Mouse (Mus musculus) thymus, adult 18-20 months (tissue): ENCODE measurements at regions not wholly inside any gene's neighbourhood (a gene's known extent, or its start where the extent isn't known, plus 50 kb on each side); places are given as distances from the start of the nearest gene placed in this dataset.
A peak's percentile ranks its signal among the peaks of the same experiment; 100 is the strongest.
"Not testable (repeated sequence)": the region's sequence is repeated elsewhere in the genome, so short reads cannot be mapped to it uniquely, and the experiment has no call there.

ENCODE experiments used
- DNase-seq, 2 experiments: peaks; one replicate each; pipeline ENCODE4 v3.0.0; 2022; ENCODE audit warnings: mixed read lengths in 2 of 2

GRCm38 (mm10) chrX:77307374-77307773 lies 203.4 kb upstream of the Tbl1x start:
- DNase-seq: no peak

- no peak for DNase-seq
Observed at GRCm38 (mm10) chrX:77314384-77314783, 196.4 kb upstream of the Tbl1x start.

DNA sequence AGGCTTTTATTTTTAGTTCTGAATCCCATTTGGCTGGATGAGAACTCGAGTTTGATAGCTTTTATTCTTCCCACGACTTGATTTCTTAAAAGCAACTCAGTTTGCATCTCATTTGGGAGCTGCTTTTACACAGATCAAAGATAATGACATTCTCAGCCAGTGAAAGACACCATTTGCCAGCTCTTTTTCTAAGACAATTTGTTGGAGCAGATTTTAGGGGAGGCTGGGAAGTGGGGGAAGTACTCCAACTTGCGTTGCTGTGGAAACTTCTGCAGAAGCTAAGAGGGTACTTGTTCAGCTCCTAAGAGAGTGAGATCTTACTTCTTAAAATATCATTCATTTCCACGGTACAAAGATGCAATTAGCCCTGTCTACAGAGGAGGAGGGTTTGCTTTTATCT lies 187.2 kb upstream of the Tbl1x start:
- no peak for DNase-seq

DNA sequence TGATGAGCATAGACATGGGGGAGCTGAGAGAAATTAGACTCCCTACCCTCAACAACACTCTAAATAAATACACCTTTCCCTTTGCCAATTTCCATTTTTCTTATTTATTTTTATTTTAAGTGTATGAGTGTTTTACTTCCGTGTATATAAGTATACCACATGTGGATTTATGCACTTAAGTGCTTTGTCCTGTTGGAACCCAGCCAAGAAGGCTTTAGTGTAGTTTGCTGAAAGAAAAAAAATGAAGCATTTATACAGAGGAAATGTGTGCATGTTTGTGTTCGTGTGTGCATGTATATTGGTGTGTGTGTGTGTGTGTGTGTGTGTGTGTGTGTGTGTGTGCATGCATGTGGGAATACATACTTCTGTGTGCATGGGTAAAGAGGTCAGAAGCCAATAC lies 157.6 kb upstream of the Tbl1x start:
- no peak for DNase-seq

- no peak for DNase-seq
Observed at GRCm38 (mm10) chrX:77360551-77360950, 150.3 kb upstream of the Tbl1x start.

DNA sequence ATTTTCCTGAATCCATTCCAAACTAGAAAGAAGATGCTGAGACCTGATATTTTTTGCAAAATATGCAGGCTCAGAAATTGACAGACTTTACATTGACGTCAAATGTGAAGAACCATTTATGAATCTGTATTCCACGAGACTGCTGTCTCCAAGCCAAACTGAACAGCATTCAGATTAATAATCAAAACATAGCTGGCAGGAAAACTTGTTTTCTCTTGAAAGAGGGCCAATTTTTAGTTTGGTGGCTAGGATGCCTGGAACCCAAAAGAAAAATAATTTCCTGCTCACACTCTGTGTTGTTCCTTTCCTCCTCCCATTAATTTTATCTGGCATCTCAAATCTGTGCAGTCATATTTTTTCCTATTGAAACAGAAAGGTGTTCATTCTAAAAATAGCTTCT lies 149.7 kb upstream of the Tbl1x start:
- DNase-seq: no peak

DNA sequence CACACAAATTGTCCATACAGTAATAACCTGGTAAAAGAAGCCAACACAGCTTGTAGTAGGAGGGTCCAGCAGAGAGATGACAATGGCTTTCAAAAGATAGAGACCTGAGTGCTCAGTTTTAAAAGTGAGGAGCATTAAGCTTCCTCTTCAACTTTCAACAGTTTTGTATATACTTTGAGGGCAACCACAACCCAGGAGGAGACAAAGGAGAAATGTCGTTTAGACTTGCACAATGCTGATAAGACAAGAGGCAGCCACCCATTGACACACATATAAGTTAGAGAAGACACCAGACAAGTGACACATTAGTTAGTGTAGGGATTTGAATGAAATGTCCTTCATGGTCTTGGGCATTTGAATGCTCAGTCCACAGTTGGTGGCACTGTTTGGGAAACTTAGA lies 147.2 kb upstream of the Tbl1x start:
- DNase-seq: no peak

DNA sequence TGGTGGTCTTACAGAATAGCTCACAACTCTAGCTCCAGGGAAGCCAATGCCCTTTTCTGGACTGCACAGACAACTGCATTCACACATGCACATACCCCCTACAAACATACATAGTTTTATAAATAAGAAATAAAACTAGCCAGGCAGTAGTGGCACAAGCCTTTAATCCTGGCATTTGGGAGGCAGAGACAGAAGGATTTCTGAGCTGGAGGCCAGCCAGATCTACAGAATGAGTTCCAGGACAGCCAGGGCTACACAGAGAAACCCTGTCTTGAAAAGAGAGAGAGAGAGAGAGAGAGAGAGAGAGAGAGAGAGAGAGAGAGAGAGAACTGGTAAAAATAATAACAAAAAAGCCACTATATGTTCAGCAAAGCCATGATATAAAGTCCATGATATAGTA lies 143.5 kb upstream of the Tbl1x start:
- no peak for DNase-seq

DNA sequence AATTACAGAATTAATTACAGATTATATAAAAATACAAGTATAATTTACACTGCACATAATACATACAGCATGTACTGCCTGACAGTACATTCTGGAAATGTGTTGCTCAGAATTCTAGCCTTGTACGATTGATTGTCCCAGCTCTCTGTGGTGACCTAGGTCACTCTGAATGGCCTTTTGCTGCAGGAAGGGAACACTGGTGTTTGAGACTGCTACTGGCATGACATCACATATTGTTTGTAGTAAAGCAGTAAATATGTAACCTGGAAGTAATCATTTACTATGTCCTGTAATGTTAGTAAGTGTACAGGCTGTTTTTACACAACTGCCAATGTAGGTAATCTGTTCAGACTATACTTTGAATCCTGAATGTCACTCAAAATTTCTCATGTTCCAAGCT lies 123.5 kb upstream of the Tbl1x start:
- DNase-seq: no peak

DNA sequence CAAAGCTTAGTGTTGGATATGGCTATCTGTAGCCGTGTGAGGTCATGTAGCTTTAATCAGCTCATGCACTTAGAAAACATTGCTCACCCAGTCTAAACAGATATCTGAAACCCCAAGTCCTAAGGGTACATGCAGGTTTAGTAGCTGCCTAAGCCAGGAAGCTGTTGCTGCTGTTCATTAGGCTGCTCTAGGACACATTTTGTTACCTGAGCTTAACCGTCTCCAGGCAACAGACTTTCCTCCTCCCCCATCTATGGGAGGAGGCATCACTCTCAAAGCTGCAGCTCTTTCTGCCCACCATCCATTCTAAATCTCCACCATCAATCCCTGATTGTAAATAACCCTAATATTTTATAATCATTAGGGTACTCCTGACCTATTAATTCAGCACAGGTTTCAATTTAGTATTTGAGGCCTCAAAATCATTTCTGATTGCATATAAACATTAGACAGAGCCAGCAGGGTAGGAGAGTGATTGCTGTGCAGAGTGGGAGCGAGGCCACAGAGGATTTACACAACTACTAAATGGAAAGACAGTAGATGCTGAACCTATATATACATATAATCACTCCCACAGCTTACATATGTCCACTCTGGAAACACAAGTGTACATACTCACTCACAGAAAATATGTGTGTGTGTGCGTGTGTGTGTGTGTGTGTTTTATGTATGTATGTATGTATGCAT lies 118.9 kb upstream of the Tbl1x start:
- DNase-seq: no peak

DNA sequence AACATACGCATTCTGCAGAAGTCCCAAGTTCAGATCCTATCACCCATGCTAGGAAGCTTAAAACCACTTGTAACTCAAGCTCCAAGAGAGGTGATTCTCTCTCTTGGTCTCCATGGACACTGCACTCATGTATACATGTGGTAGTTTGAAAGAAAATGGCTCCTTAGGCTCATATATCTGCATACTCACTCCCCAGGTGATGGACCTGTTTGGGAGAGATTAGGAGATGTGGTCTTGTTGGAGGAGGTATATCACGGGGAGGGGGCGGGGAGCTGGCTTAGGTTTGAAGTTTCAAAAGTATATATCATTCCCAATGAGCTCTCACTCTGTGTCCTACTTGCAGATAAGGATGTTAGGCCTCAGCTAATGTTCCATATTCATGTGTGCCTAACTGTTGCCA lies 103.9 kb upstream of the Tbl1x start:
- DNase-seq: no peak

DNA sequence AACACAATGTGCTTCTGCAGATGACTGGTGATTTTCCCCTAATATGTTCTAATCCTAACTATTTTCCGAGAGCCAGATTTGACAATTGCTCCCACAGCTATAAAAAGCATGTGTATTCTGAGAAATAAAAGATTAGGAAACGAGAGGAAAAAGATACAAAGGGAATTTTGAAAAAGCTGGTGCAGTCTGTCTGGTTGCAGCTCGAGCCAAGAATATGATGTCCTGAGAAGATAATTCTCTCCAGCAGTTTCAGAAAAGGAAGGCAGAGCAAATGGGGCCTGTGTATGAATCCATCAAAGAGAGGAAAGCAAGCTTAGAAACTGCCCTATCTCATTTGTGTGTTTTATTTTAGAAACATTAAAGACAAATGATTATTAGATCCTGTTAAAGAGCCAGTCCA lies 102.9 kb upstream of the Tbl1x start:
- no peak for DNase-seq

DNA sequence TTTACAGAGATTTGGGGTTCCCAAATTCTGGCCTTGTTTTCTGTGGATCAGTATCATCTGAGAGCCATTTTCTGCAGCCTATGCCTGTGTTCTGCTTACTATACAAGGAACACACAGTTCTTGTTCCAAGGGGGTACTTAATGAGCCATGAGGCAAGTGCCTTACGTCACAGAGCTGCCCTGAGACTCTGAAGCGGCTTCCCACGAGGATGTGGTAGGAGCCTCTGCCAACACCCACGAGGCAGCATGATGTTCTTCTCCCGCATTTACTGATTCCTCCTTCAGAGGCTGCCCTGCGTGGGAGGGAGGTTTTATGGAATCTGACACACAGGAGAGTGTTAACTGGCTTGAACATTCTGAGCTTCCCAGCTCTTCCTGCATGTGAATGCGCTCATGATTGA lies 101.4 kb upstream of the Tbl1x start:
- DNase-seq: no peak

- DNase-seq: no peak
Observed at GRCm38 (mm10) chrX:77410812-77411211, 100.0 kb upstream of the Tbl1x start.

DNA sequence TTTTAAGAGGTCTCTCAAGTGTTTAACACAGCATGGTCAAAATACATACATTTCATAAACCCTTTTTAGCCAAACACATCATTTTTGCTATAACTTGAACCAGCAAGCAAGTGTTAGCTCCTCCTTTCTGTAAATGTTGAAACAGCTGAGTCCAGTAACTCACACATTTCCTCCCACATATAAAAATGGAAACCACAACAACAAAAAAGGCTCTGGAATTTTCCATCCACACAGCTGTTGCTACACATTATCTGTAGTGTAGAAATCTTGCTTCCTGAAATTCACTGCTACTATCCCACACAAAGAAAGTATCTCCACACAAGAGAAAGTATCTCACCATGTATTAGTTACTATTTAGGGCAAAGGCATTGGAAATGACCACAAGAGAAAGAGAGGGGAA lies 96.7 kb upstream of the Tbl1x start:
- DNase-seq: no peak

DNA sequence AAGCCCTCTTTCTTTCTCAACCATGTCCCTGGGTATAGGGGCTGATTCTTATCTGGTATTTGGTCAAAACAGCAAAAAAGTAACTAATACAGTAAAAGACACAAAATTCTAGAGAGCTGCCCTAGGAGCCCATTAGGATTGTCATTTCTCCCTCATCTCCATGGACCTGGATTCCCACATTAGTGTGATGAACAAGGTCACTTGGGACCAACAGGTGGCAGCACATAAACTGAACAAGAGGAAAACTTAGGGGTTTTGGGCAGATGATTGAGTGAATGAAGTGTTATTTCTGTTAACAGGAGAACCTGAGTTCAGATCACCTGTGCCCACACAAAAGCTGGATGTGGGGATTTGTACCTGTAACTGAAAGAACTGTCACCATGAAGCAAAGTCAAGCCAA lies 93.0 kb upstream of the Tbl1x start:
- no peak for DNase-seq

DNA sequence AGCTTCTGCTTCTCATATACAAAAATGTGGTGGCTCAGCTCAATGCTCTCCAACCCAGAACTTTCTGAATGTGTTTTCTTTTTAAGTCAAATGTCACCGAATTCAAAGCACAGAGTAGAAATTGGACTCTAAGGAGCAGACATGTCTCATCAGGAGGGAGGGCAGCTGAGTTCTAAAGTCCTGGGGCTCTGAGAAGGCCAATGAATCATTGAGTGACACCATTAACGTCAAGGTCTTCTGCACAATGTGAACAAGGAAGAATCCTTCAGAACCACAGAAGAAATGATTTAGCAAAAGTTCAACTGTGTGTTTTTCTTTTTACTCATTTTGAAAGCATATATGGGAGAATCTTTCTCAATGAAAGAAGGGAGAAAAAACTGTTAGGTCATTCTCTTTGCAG lies 88.6 kb upstream of the Tbl1x start:
- no peak for DNase-seq

DNA sequence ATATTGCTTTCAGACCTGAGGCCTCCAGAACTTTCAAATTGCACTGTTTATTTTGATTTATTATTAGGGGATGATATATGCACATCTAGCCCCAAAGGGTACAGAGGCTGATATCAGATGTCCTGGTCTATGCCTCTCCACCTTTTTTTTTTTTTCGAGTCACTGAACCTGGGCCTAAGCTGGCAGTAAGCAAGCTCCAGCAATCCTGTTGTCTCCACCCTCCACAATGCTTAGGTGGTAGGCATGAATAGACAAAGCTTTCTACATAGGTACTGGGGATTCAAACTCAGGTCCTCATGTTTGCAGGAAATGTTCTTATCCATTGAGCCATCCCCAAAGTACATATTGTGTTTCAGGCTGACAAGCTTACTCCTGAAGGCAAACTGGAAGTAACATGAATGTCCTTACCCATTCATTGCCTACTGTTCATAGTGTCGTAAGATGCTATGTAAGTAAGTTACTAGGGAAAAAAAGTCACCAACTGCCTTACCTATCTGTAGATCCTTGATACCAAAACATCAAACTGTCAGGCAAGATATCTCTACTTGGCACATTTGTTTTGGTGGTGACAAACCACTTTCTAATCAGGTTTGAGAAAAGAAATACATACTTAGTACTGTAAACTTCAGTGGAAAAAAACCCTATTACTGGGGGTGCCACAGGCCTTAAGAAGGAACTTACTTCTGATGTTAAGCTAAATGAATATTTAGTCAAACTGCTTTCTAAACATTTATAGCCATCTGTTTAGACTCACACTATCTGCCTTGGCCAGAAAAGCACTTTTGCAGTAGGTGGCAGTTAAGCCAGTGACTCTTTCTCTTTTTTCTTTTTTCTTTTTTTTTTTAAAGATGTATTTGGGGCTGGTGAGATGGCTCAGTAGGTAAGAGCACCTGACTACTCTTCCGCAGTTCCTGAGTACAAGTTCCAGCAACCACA lies 85.8 kb upstream of the Tbl1x start:
- no peak for DNase-seq

DNA sequence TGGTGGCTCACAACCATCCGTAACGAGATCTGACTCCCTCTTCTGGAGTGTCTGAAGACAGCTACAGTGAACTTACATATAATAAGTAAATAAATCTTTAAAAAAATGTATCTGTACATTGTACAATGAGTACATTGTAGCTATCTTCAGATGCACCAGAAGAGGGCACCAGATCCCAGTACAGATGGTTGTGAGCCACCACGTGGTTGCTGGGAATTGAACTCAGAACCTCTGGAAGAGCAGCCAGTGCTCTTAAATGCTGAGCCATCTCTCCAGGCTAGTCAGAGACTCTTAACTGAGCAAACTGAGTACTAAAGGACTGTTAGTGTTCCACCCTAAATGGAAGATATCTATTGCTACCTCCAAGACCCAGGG lies 85.1 kb upstream of the Tbl1x start:
- DNase-seq: not testable (repeated sequence)

DNA sequence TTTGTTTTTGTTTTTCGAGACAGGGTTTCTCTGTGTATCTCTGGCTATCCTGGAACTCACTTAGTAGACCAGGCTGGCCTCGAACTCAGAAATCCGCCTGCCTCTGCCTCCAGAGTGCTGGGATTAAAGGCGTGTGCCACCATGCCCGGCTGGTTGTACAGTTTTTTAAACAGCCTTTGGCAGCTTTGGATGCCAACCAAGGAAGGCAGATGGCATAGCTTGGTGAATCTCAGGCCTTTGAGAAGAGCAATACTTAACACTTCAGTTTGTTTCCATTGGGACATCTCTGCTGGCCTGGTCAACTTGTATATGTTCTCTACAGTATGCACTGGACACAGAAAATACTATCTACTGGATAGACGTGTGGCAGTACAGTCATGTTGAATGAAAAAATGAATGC lies 84.0 kb upstream of the Tbl1x start:
- not testable (repeated sequence) for DNase-seq

DNA sequence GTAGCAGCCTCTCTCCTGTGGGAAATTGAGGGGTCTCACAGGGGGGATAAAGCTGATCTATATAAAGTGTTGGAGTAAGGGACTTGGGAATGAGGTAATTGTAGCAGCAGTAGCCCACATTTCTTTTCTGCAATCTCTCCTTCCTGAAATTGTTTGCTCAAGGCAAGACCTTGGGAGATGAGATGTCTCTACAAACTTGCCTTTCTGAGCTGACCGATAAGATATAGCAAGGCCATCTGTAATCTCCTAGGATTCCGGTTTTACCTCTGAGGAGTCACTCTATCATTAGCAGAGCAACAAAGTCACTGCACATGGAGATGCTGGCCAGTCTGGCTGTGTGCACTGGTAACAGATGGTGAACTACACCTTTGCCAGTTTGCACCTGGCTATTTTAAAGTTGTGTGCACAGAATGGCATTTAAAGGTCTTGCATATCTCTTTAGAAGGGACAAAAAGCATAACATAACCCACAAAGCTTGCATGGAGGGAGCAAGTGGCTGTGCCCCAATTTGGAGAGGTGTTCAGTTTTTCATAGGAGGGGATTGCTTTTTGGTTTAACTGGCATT lies 78.7 kb upstream of the Tbl1x start:
- DNase-seq: no peak

- peak; percentile 89 to 92 for DNase-seq
Observed at GRCm38 (mm10) chrX:77432846-77433810, 77.7 kb upstream of the Tbl1x start.

GRCm38 (mm10) chrX:77433811-77434192 lies 77.0 kb upstream of the Tbl1x start:
- DNase-seq: no peak
